Mouse (Mus musculus): ENCODE results near the gene Blm. TPM values are rescaled to one million over a fixed set of nuclear protein-coding genes. Genes with fewer than 3 reads are reported as not detected.

Gene Blm
- 6.0 TPM for polyA plus RNA-seq (2021)

GRCm38 (mm10) chr7:80535009-80535744 lies at the start of gene Blm:
Blm (minus strand) TSS chr7:80535119.
- ATAC-seq (peak; percentile 98), DNase-seq (ENCODE audit: low read depth, low spot score) (peak; percentile 76)
- TF ChIP-seq CTCF (IDR thresholded peaks at IDR 0.05) = no peak
- H3K27me3 ChIP-seq = no peaks in the 10 kb centered on the region
- CTCF ChIA-PET = interaction anchor here (1.1 to 2.4 kb wide), 4 partner anchors 15 to 149 kb away, joined by 3 to 5 read pairs (median 4); no protein-coding TSS in a partner anchor
- in situ Hi-C loops (cut with MboI; ENCODE audit: low pct_unique_long_range_greater_than_20kb) = no loop called here
- POLR2A ChIA-PET = interaction anchor here (0.7 kb wide), 1 partner anchor 10 kb away, joined by 6 read pairs; no protein-coding TSS in a partner anchor

GRCm38 (mm10) chr7:80583981-80584380 lies 49.1 kb upstream of the Blm start:
- ATAC-seq = no peak
- no peak for TF ChIP-seq CTCF (IDR thresholded peaks at IDR 0.05)
- in situ Hi-C loops (cut with MboI; ENCODE audit: low pct_unique_long_range_greater_than_20kb) = loop anchor here (5.0 to 25.0 kb wide), 2 partner anchors 197 to 447 kb away; partner anchors contain the start of gene Fes
- ChIA-PET CTCF (interaction anchor here (0.6 to 9.2 kb wide), 8 partner anchors 11 to 247 kb away, joined by 3 to 47 read pairs (median 3); partner anchors contain the start of genes Fes and Unc45a), POLR2A (interaction anchor here (0.7 kb wide), 1 partner anchor 50 kb away, joined by 3 read pairs; no protein-coding TSS in a partner anchor)
- DNase-seq (ENCODE audit: low read depth, low spot score) = no peak
- H3K27me3 ChIP-seq = no peaks in the 10 kb centered on the region

DNA sequence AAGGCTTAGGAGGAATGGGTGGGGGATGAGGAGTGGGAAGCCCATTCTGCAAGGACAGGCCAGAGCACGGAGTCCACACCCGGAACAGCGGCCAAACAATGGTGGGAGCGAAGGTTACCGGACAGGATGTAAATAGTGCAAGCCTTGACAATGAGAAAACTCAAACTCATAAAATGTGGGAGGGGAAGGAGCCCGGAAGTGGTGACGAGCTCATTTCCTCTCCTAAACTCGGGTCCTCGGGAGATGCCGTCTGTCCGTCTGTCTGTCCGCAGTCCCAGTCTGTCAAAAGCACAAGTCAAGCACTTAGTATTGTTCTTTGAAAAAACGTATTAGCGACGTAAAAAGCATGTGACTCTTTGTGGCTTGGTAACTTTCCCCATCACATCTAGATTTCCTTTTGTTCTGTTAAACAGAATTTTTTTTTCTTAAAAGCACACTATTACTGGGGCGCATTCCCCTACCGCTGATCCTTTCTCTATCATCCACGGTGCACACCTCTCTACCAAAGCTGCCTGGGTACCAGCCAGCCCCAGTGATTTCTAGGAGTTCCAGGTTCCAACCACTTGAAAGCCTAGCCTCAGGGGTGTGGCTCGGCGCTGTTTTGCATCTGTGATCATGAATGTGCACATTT lies 48.0 kb upstream of the Blm start:
- in situ Hi-C loops (cut with MboI; ENCODE audit: low pct_unique_long_range_greater_than_20kb) = loop anchor here (5.0 to 25.0 kb wide), 2 partner anchors 196 to 446 kb away; partner anchors contain the start of gene Fes
- DNase-seq (ENCODE audit: low read depth, low spot score) (no peak), ATAC-seq (no peak)
- TF ChIP-seq CTCF (IDR thresholded peaks at IDR 0.05) = no peak
- ChIA-PET POLR2A (interaction anchor here (0.7 kb wide), 1 partner anchor 49 kb away, joined by 3 read pairs; no protein-coding TSS in a partner anchor), CTCF (interaction anchor here (0.7 to 9.2 kb wide), 6 partner anchors 10 to 246 kb away, joined by 3 to 47 read pairs (median 3); partner anchors contain the start of genes Fes and Unc45a)
- no peaks in the 10 kb centered on the region for H3K27me3 ChIP-seq

DNA sequence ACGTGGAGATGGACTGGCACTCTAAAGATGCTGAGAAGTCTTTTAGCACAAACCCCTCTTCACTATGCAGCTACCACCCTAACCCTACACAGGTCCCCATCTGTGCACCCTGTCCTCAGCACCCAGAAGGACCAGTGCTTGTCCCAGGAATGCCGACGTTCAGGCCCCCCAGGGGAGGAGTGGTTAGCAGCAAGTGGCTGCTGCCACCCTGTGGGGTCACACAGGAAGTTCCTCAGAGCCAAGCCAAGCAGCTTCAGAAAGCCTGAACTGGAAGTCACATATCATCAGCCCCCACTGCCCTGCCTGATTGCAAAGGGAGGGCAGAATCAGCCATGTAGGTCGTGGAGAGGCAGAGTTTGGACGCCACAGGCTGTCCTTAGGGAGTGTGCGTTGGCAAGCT lies 45.4 kb upstream of the Blm start:
- in situ Hi-C loops (cut with MboI; ENCODE audit: low pct_unique_long_range_greater_than_20kb) = loop anchor here (5.0 to 25.0 kb wide), 2 partner anchors 193 to 443 kb away; partner anchors contain the start of gene Fes
- POLR2A ChIA-PET = interaction anchor here (0.6 kb wide), 1 partner anchor 265 kb away, joined by 3 read pairs; no protein-coding TSS in a partner anchor
- DNase-seq (ENCODE audit: low read depth, low spot score) (no peak), ATAC-seq (peak; percentile 41)
- peaks cover 12% of the 10 kb centered on the region for H3K27me3 ChIP-seq
- TF ChIP-seq CTCF (IDR thresholded peaks at IDR 0.05) = peak; percentile 86
- CTCF ChIA-PET = interaction anchor here (0.7 to 9.2 kb wide), 10 partner anchors 9 to 240 kb away, joined by 3 to 47 read pairs (median 4); partner anchors contain the start of genes Fes and Unc45a

- DNase-seq (ENCODE audit: low read depth, low spot score) (no peak), ATAC-seq (no peak)
- in situ Hi-C loops (cut with MboI; ENCODE audit: low pct_unique_long_range_greater_than_20kb) = loop anchor here (25.0 kb wide), 1 partner anchor 440 kb away; no protein-coding TSS in a partner anchor
- no peak for TF ChIP-seq CTCF (IDR thresholded peaks at IDR 0.05)
- CTCF ChIA-PET = interaction anchor here (9.2 kb wide), 1 partner anchor 191 kb away, joined by 47 read pairs; the partner anchor contains the start of gene Fes
- POLR2A ChIA-PET = no interaction called here
- H3K27me3 ChIP-seq = peaks cover 19% of the 10 kb centered on the region
Measured at GRCm38 (mm10) chr7:80577417-80577980, 42.6 kb upstream of the Blm start.

DNA sequence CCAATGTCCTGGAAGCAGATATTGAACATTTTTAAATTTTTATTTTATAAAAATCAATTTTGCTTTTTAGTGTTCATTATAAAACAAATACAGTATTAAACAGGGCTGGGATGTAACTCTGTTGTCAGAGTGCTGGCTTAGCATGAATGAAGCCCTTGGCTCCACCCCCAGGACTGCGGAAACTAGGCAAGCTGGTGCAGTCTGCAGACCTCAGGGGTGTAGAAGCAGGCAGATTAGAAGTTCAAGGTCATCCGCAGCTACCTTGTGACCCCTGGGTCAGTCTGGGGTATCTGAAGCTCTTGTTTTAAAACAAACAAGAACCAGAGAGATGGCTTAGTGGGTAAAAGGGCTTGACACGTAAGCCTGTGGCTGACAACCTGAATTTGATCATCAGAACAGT lies 41.7 kb upstream of the Blm start:
- ChIA-PET CTCF (interaction anchor here (0.7 to 9.2 kb wide), 2 partner anchors 191 to 195 kb away, joined by 3 to 47 read pairs; partner anchors contain the start of gene Fes), POLR2A (no interaction called here)
- in situ Hi-C loops (cut with MboI; ENCODE audit: low pct_unique_long_range_greater_than_20kb) = loop anchor here (25.0 kb wide), 1 partner anchor 439 kb away; no protein-coding TSS in a partner anchor
- ATAC-seq (no peak), DNase-seq (ENCODE audit: low read depth, low spot score) (no peak)
- TF ChIP-seq CTCF (IDR thresholded peaks at IDR 0.05) = no peak
- peaks cover 24% of the 10 kb centered on the region for H3K27me3 ChIP-seq

- ChIA-PET POLR2A (no interaction called here), CTCF (interaction anchor here (9.2 kb wide), 1 partner anchor 190 kb away, joined by 47 read pairs; the partner anchor contains the start of gene Fes)
- H3K27me3 ChIP-seq = peaks cover 28% of the 10 kb centered on the region
- no peak for DNase-seq (ENCODE audit: low read depth, low spot score)
- no peak for ATAC-seq
- TF ChIP-seq CTCF (IDR thresholded peaks at IDR 0.05) = no peak
- in situ Hi-C loops (cut with MboI; ENCODE audit: low pct_unique_long_range_greater_than_20kb) = loop anchor here (25.0 kb wide), 1 partner anchor 438 kb away; no protein-coding TSS in a partner anchor
Measured at GRCm38 (mm10) chr7:80575750-80576149, 40.8 kb upstream of the Blm start.

GRCm38 (mm10) chr7:80573076-80573475 lies 38.2 kb upstream of the Blm start:
- in situ Hi-C loops (cut with MboI; ENCODE audit: low pct_unique_long_range_greater_than_20kb) = no loop called here
- ChIA-PET POLR2A (no interaction called here), CTCF (interaction anchor here (1.1 kb wide), 1 partner anchor 11 kb away, joined by 3 read pairs; no protein-coding TSS in a partner anchor)
- ATAC-seq (no peak), DNase-seq (ENCODE audit: low read depth, low spot score) (no peak)
- no peak for TF ChIP-seq CTCF (IDR thresholded peaks at IDR 0.05)
- peaks cover 39% of the 10 kb centered on the region for H3K27me3 ChIP-seq

- CTCF ChIA-PET = no interaction called here
Measured at GRCm38 (mm10) chr7:80567982-80568381, 33.1 kb upstream of the Blm start.

GRCm38 (mm10) chr7:80561931-80562330 lies 27.0 kb upstream of the Blm start:
- H3K27me3 ChIP-seq = peaks cover 4% of the 10 kb centered on the region
- ChIA-PET CTCF (interaction anchor here (0.6 kb wide), 1 partner anchor 101 kb away, joined by 3 read pairs; no protein-coding TSS in a partner anchor), POLR2A (no interaction called here)
- DNase-seq (ENCODE audit: low read depth, low spot score) = no peak
- TF ChIP-seq CTCF (IDR thresholded peaks at IDR 0.05) = no peak
- ATAC-seq = no peak
- in situ Hi-C loops (cut with MboI; ENCODE audit: low pct_unique_long_range_greater_than_20kb) = no loop called here

More at GRCm38 (mm10) chr7:80567982-80568381, 33.1 kb upstream of the Blm start:
- in situ Hi-C loops (cut with MboI; ENCODE audit: low pct_unique_long_range_greater_than_20kb) = no loop called here
- TF ChIP-seq CTCF (IDR thresholded peaks at IDR 0.05) = no peak
- peaks cover 24% of the 10 kb centered on the region for H3K27me3 ChIP-seq
- DNase-seq (ENCODE audit: low read depth, low spot score) (no peak), ATAC-seq (no peak)
- POLR2A ChIA-PET = no interaction called here

Measured in Patski (cell line).